Mouse (Mus musculus) retina, adult 2 months (tissue): ENCODE data around the gene Scube1.
A peak's percentile ranks its signal among the peaks of the same experiment; 100 is the strongest.

Experiments
- DNase-seq: peaks from one replicate; pipeline ENCODE4 v3.0.0-alpha.2; 2012; ENCODE audit warnings: low read depth, low spot score

The Scube1 gene

GRCm38 (mm10) chr15:83566006-83566405, 158.8 kb downstream of the Scube1 start:
- DNase-seq, result no peak

- no peak for DNase-seq
These were observed 159.4 kb downstream of the Scube1 start for GRCm38 (mm10) chr15:83565434-83565833.

- DNase-seq, result no peak
These were observed 160.8 kb downstream of the Scube1 start for GRCm38 (mm10) chr15:83563857-83564651.

GRCm38 (mm10) chr15:83563327-83563856, 161.4 kb downstream of the Scube1 start, which contains the start of the genes Tspo and Mcat:
TSS of gene Tspo (plus strand) at chr15:83563592.
TSS of gene Mcat (minus strand) at chr15:83563787.
- no peak for DNase-seq

GRCm38 (mm10) chr15:83562626-83563270, 162.1 kb downstream of the Scube1 start:
- no peak for DNase-seq

- no peak for DNase-seq
These were observed 163.8 kb downstream of the Scube1 start for GRCm38 (mm10) chr15:83560941-83561477.

- DNase-seq, result peak; percentile 70
These were observed 169.5 kb downstream of the Scube1 start for GRCm38 (mm10) chr15:83555161-83555974.
